Mouse (Mus musculus) urinary bladder, adult 18-20 months (tissue): Measurements from ENCODE around the gene Gpr33.

ENCODE experiments used
- DNase-seq, 2 experiments: peaks; one replicate each; pipeline ENCODE4 v3.0.0; 2022; ENCODE audit warnings: low spot score in 2 of 2, mixed read lengths in 2 of 2

Gene Gpr33

DNA sequence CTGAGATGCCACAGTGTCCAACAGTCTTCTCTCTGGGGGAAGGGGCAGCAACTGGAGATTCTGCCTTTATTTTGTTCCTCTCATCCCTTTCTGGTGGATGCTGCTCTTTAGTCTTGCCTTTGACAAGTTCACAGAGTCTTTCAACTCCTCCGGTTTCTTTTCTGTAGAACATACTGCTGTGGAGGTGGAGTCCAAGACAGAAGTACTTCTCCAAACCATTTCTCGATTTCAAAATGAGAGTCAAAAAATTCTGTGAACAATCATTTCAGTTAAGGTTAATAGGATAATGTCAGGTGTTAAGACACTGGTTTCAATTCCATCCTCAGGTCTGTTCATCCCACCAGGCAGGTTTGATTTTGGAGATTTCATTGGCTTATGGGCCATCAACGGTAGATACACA, at the start of gene Gpr33:
Gene Gpr33 (minus strand): TSS at position 101 of the 400 bp plus-strand sequence.
- no peak for DNase-seq

DNA sequence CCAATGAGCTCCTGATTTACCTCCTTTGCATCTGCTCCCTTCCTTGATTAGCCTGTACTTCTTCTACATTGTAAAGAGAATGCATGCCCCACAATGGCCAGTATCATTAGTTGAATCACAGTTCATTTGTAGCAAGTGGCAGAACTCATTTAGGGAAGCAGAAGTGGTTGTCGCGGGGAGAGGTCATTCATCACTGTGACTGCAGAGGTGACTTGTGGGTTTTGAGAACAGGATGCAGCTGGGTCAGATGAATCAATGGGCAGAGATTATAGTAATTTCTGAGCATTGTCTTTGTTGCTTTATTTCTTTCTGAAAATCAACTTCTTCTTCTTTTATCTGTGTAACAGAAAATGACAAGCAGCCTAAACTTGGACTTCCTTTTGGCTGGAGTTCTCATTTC, 21.5 kb upstream of the Gpr33 start:
- DNase-seq, result no peak

DNA sequence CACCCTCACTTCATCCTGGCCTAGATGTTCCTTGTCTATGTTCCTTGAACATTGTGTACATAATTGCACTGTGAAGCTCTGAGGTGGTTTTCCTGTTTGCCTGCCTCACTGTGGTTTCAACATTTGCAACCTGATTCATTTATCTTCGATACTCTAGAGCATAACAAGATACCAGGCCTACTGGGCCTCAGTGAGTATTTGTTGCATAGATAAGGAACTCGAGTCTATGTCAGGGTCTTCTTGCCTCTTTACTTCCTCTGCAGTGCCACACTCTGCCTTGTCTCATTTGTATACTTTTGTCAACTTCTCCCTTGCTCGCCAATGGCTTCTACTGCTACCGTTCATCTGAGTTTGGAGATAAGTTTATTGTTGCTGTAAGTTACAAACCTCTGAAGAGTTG, 18.5 kb upstream of the Gpr33 start:
- no peak for DNase-seq

DNA sequence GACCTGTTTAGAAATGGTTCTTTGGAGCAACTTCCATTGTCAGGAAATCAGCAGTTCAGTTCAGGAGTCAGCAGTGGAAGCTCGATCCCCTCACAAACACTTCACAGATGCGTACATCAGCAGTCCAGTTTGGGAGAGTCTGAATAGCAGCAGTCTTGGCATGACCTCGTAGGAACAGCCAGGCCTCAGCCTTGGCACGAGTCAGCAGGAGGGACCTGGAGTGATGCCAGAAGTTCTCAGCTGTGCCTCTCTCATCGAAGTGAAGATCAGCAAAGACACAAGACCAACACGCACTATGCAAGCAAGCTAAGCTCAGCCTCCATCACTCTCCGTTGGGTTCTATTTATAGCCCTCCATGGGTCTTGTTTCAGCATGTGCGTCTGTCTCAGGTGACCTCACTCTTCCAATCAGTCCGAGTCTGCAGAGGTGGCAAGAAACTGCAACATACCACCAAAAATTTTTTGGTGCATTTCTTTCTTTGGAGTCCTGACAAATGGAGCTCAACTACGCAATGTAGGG, 15.0 kb upstream of the Gpr33 start:
- no peak for DNase-seq

DNA sequence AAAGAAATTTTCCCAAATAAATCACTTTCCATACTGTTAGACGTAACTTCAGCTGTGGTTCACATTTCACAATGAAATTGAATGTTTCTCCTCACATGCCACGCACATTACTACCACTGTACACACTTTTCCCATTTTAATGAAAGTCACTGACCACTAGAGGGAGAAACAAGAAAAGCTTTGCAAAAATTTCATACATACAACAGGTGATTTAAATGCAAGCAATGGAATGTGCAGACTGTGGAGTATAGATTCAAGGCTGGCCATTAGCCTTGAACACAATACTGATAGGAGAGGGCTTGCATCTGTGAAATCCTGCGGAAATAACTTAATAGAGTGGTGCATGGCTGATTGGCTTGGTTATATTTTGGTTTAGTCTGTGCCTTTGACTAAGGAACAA, 10.5 kb upstream of the Gpr33 start:
- no peak for DNase-seq

DNA sequence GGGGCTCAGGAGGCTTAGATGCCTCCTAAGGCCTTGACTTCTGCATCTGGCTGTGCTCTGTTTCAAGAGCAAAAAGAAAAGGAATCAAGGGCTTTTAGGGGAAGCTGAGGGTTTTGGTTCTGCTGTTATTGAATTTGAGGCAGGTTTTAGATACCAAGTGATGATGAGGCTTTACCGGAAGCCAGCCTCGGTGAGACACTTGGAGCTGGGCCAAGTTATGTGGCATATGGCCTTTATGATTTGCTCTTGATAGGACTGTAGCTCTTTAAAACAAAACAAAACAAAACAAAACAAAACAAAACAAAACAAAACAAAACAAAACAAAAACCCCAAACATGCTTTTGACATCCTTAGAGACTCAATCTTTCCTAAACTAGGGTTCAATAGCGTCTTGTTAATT, 7.1 kb upstream of the Gpr33 start:
- no peak for DNase-seq

DNA sequence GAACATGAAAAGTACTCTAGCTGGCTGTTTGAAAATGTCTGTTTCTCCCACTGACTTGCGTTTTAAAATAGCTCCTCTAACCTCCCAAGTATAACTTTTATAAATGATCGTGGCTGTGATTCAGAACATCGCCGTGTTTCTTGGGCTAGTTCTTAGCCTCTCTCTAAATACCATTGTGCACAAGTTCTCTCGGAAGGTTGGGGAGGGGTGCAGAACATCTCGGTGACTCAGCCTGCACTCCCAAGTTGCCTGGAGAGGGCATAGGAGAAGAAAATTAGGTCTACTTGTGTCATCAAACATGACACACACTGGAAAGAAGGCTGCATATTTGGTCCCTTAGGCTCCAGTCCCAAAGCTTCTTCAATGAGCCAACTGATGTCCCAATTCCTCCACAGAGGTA, 4.4 kb upstream of the Gpr33 start:
- DNase-seq, result no peak

DNA sequence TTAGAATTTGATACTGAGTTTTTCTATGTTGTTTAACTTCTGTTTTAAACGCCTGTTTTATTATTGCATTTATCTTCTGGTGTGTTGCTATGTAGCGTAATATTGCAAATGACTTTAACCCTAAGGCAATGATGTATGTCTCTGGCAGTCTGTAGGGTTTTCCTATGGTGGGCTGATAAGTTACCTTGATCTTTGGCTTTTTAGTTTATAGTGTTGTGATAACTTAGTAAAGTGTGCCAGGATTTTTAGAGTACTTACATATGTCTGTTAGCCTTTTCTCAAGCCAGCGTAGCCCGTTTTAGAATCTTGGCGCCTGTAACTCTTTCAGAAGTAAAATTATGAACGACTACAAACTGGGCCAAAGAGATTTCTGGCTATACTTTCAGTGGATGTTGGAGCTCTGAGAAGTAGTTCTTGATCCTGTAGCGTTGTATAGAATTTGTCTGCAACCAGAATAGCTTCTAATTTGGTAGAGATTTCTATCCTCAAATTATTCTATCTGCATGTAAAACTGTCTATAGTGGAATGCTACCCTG, 13.3 kb downstream of the Gpr33 start:
- DNase-seq, result no peak

DNA sequence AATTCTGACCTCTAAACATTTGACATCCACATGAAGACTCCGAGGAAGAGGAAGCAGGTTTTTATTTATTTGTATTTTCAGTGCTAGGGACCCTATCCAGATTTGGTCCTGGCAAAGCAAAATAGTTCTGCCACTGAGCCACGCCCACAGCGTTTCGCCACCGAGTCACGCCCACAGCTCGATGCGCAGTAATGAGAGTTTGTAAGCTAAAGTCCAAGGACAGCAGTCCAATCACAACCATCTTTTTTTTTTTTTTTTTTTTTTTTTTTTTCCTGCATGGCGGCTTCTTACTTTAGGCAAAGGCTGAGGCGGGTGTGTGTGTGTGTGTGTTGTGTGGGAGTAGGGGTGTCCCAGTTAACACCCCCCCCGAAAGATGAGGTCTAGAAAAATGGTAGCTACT, 13.8 kb downstream of the Gpr33 start:
- no peak for DNase-seq

DNA sequence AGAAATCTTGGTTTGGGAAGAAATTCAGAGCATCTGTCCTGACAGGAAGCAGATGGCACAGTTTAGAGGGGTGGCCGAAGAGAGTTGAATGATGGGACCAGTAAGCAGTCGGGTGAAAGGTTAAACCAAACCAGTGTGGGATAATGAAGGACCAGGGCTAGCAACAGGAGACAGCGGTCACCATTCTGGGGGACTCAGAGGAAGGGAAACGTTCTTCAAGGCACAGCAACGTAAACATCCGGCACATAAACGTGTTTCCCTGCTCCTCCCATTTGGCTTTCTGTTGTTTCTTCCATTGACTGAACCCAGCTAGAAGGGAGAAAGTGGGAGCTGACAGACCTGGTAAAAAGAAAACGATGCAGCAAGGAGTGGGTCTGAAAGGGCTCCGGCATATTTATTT, 14.6 kb downstream of the Gpr33 start:
- DNase-seq, result no peak

DNA sequence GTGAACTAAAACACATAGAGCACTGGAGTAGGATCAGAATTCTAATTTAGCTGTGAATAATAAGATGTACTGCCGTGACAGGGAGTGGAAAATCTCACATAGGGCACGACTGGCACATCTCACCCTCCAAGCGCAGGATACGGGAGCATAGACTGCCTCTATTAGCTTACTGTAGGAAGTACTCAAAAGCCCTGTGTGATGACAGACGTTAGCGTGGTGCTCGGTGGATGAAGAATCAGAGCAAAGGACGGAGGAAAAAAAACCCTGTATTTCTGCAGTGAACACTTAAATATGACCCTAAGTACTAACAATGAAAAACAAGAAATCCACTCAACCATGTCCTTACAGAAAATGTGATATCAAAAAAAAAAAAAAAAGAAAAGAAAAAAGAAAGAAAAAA, 15.7 kb downstream of the Gpr33 start:
- no peak for DNase-seq

DNA sequence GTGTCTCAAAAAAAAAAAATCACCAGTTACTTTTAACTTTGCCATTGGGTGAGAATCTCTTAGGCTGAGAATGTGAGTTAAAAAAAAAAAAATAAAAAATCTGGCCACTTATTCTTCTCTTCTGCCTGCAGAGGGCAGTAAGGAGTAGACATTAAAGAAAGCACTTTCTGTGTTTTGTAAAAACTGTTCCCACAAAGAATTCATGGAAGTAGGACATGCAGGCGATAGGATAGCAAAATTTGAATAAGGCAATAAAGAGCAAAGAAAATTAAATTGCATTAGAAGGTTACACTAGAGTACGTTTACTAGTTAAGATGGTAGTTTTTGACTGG, 17.3 kb downstream of the Gpr33 start:
- no peak for DNase-seq

DNA sequence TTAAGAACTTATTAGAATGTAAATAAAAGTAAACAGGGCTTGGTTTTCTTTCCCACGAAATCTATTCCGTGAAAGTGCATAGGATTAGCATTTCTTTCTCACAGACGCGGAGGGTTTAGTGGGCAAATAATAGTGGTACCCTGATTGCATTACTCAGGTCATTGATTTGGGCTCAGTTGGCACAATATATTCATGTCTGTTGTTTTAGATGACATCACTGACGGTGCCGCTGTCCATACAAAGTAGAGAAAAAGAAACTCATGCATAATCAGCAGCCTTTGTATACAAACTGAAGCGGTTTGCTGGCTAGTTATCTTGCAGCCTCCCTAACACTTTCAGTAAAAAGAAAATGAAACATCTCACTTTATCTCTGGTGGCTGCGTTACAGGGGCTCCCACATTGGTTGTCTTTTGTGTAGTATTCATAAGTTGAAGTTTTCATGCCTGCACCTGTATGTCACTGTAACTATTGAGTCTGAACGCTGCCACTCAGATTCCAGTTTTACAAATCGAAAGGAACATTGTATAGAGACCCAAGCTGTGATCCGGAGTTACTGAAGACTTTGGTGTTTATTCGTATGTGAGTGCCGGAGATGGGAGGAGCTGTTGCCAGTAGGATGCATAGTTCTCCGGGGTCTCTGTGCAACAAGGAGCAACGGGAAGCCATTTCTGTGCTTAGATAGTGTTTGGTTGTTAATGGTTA, 17.8 kb downstream of the Gpr33 start:
- no peak for DNase-seq

DNA sequence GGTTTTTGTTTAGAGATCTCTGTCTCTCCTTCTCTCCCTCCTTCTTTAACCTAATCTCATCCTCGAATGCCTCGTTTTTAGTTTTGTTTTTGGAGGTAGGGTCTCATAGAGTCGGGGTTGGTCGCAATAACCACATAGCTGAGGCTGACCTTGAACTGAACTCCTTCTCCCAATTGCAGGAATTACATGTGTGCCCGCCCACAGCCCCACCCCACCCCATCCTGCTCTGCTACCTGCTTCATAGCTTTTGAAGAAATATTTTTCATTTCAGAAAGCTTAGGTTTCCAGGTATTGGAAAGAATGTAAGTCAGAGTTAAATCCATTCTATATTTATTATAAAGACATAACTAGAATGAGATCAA, 21.2 kb downstream of the Gpr33 start:
- no peak for DNase-seq

DNA sequence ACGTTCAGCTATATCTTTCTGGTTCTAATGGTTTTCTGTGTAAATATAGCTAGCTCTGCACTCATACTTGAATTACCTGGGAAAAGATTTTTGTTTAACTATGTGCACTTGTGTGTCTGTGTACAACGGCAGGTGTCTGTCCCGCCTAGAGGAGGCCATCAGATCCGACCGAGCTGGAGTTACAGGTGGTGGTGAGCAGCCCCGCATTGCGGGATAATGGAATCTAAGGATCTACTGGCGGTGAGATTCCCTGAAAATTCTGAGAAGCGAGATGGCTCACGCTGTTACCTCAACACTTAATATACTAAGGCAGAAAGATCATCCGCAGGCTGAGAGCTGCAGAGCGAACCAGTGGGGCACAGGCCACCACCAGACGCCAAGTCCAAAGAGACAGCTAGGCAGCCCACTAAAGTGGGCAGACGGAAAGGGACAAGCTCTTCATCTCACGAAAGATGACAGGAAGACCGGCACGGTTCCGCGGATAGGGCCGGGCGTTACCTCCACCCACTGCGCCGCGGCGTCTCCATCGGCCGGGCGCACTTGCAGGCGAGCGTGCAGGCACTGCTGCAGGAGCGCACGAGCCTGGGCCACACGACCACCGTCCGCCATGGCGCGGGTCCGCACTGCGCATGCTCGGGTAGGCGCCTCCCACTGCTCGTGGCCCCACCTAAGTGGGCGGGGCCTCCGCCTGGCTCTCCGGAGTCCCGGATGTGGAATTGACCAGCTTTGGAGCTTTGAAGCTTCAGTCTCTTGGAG, 21.8 kb downstream of the Gpr33 start, which contains the start of gene Dtd2:
Gene Dtd2 (minus strand): TSS at position 625 of the 756 bp plus-strand sequence.
- DNase-seq, result peak; percentile 80 to 89

DNA sequence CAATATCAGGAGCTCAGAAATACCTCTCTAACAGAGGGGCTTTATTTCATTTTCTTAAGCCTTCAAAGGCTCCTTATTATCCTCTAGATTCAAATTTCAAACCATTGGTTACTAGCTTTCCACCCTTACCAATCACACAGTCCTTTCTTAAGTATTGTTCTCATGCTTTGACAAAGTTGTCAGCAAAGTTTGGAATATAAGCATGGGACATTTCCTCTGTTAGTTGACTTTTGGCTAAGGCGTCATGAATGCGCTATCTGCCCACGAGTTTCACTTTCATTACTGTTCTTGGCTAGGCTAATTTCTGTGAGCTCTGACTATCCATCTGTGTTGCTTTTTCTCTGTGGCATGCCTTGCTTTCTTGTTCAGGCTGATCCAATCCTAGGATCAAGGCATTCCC, 25.1 kb downstream of the Gpr33 start:
- no peak for DNase-seq

DNA sequence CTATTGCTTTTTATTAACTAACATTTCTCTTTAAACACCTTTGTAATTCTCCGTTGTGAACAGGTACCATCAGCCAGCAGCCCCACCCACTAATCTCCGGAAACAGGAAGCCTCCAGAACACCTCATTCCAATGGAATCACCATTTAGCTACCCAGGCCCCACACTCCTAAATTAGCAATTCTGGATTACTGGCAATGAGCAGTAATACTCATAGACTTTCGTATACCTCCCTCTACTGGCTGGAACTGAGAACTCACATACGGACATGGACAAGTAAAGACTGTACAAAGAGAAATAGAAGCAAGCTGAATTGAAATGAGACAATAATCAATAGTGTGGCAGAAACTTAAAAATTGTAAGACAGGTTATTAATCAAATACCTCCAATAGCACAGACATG, 26.3 kb downstream of the Gpr33 start:
- peak; percentile 8 to 29 for DNase-seq

DNA sequence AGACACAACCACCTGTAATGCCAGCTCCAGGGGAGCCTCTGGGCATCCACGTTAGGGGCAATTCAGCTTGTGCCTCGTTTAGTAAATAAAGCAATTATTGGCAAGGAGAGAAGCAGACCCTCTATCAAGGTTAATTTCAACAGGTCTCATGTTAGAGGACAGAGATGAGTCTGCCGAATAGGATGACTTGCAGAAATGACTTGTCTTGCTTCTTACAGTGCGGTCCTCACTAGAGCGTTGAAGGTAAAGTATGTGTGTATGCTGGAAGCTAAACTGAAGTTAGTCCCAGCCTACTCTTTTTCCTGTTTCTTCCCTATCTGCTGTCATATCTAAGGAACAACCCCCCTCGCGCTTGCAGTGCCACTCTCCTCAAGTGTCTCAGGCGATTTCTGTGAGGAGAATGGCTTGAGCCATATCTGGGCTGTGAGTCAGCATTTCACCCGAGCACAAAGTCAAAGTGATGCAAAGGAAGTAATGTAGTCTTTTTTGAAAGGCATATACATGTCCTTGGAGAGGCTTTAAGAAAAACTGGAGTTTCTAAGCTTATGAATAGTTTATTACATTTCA, 29.4 kb downstream of the Gpr33 start:
- DNase-seq, result no peak

DNA sequence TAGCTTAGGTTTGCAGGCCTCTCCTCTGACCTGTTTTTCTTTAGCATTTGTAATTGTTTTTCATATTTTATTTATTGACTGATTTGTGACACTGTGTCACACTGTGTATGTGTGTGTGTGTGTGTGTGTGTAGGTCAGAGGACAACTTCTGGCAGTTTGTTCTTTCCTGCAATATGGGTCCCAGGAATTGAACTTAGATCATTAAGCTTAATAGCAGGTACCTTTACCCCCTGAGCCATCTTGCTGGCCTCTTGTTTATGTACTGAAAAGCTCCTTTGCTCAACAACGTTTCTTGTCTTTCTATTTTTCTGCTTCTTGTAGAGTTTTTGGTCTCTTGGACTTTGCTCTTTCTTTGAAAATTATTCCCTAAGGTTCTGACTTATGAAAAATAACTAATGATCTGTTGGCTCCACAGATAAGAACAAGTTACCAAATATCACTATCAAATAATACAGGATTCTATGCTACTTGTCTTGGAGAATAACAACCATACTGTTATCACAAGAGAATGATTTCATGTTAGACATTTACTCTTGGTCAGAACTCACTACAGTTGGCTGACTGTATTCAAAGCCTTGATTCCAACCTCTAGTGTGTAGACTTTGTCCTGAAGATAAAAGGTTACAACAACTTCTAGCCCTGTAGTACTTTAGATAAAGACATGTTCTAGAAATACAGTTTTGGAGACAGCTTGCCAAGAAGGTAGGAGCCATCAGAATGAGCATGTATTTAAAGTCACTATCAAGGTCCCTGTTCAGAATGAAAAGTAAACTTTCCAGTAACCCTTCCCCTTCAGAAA, 31.9 kb downstream of the Gpr33 start:
- no peak for DNase-seq

DNA sequence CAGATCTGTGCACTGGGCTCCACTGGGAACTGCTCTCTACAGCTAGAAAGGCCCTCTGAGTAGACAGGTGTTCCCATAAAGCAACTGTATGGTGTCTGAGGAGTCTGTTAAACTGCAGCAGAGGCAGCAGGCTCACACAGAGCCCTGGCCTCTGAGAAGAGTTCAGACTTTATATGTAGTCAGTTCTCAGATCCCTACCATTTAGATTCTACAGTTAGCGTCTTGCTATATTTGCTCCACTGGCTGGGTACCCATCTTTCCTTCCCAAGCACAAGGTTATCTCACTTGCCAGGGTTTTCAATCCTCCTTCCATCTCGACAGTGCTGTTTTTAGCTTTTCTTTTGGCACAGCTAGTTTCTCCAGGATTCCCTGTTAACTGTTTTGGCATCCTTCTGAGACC, 37.2 kb downstream of the Gpr33 start:
- no peak for DNase-seq

DNA sequence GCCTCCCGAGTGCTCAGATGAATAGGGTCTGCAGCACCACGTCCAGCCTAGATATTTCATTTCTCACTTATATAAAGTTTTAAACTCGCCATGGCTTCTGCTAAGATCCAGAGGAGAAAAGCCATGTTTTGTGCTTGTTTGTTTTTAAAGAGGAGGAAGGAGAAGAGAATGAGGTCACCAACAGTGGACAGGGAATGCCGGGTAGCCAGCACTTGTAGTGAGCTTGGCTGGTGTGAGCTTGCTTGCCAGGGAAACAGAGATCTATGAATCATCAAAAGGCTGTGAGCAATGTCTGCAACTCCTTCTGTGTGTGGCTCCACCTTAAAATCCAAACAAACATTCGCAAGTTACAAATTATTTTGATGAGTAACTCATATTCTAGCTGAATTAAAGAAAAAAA, 39.3 kb downstream of the Gpr33 start:
- peak in 1 of 2 experiments; percentile 10 for DNase-seq

DNA sequence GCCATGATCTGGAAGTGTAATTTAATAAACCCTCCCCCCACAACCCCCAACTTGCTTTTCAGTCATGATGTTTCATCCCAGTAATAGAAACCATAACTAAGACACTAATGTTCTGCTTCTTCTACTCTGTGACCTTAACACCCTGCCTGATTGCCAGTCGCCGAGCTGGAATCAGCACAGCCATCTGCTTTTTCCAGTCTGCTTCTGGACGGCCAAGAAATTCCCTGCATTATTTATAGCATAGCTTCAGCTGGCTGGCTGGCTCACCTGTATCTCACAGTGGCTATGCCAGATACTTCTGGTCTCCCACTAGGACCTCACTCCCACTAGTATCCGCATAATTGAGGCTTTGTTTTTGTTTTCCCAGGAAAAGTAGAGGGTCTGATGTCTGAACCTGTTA, 42.0 kb downstream of the Gpr33 start:
- DNase-seq, result no peak
